In genomic region chr13:104962716-104963411, GRCm38 (mm10) we compare ENCODE assay signal across 10 mouse cellular contexts.
DNase-seq lines count a peak whose midpoint lies in the region; ATAC-seq and TF ChIP-seq lines count a peak whose summit lies in the region.
"Had no signal": no experiment of that assay in that cellular context is flagged by ENCODE, and none has a peak within 500 bp of the region (broad histone marks: within the 10 kb centered on the region; RNA-seq: fewer than 3 reads in every experiment).

No protein-coding gene starts in this region.

- no peak overlapping the region for H3K9ac ChIP-seq in heart, embryonic 14.5 days (ENCODE audit: low read length)
- H3K9ac ChIP-seq in limb, embryonic 14.5 days (ENCODE audit: low read depth, low read length, severe bottlenecking), result no peak overlapping the region

- H3K4me2 ChIP-seq in heart, embryonic 14.5 days (ENCODE audit: low read length), result no peak overlapping the region
- H3K4me2 ChIP-seq in limb, embryonic 14.5 days (replicated peaks; ENCODE audit: low read depth, low read length, severe bottlenecking), result no peak overlapping the region

- H3K4me3 ChIP-seq in heart, embryonic 14.5 days (ENCODE audit: control insufficient read depth in 1 of 2, insufficient read depth in 1 of 2, low read depth in 1 of 2, low read length in 2 of 2), result no peak overlapping the region
- no peak overlapping the region for H3K4me3 ChIP-seq in limb, embryonic 14.5 days (replicated peaks; ENCODE audit: low read length)
- H3K4me3 ChIP-seq: heart, adult 2 months had no signal

- no peaks in the 10 kb centered on the region for H3K27me3 ChIP-seq in heart, embryonic 14.5 days (ENCODE audit: control insufficient read depth, insufficient read depth, low read length)
- no peaks in the 10 kb centered on the region for H3K27me3 ChIP-seq in limb, embryonic 14.5 days (ENCODE audit: control insufficient read depth, insufficient read depth, low read length)

- intact Hi-C loops in heart, postnatal 25 days (cut with DNase I), result no loop called here

- DNase-seq in heart, postnatal 25 days (ENCODE audit: low spot score), result no peak
- peak; percentile 88 for DNase-seq in cerebellum, adult 11-12 months
- DNase-seq in frontal cortex, adult 2 months (ENCODE audit: extremely low spot score in 1 of 2, low spot score in 1 of 2), result peak; percentile 74 to 78
- no peak for DNase-seq in limb, embryonic 14.5 days (ENCODE audit: low spot score)
- no peak for DNase-seq in thymus, postnatal 25 days
- DNase-seq in adipocyte (ENCODE audit: low spot score), result no peak
- DNase-seq: heart, adult 2 months; lung, postnatal 36 days had no signal

- H3K9me3 ChIP-seq in heart, embryonic 14.5 days (ENCODE audit: control insufficient read depth, low read length), result no peaks in the 10 kb centered on the region
- H3K9me3 ChIP-seq in limb, embryonic 14.5 days (ENCODE audit: control insufficient read depth, low read length), result no peaks in the 10 kb centered on the region

- peaks cover 6 to 14% of the 10 kb centered on the region in 2 experiments for H3K4me1 ChIP-seq in heart, embryonic 14.5 days (ENCODE audit: control insufficient read depth in 2 of 2, insufficient read depth in 2 of 2, low read length in 2 of 2)
- no peaks in the 10 kb centered on the region for H3K4me1 ChIP-seq in limb, embryonic 14.5 days (ENCODE audit: control insufficient read depth, insufficient read depth, low read length)

- H3K36me3 ChIP-seq in heart, embryonic 14.5 days (ENCODE audit: control insufficient read depth, insufficient read depth, low read length), result no peaks in the 10 kb centered on the region
- no peaks in the 10 kb centered on the region for H3K36me3 ChIP-seq in limb, embryonic 14.5 days (ENCODE audit: control insufficient read depth, insufficient read depth, low read length)

- no peak for TF ChIP-seq POLR2A in limb, embryonic 14.5 days (IDR thresholded peaks at IDR 0.05; ENCODE audit: borderline replicate concordance, extremely low read depth, insufficient read depth, insufficient read length)

- ATAC-seq in heart, embryonic 14.5 days (ENCODE audit: insufficient number of reproducible peaks, insufficient read depth, low FRiP score, low read depth), result peak; percentile 66
- ATAC-seq in limb, embryonic 14.5 days (ENCODE audit: low FRiP score, low read depth), result peak; percentile 71; the same call in 1 of the 2 replicates
- no peak for ATAC-seq in megakaryocyte-erythroid progenitor cell, adult 5-6 weeks (replicated peaks; ENCODE audit: low FRiP score, low TSS enrichment, poor library complexity, severe bottlenecking)

- no peak overlapping the region for H3K27ac ChIP-seq in heart, embryonic 14.5 days (replicated peaks in 1 of 2; ENCODE audit: control insufficient read depth in 1 of 2, insufficient read depth in 1 of 2, low read depth in 2 of 2, low read length in 2 of 2)
- no peak overlapping the region for H3K27ac ChIP-seq in limb, embryonic 14.5 days (replicated peaks; ENCODE audit: low read depth, low read length)
- H3K27ac ChIP-seq: heart, adult 2 months had no signal

- 55% methylated on average over 11 of the region's 11 CpGs for WGBS in heart, embryonic 14.5 days
- WGBS in limb, embryonic 14.5 days, result 50% methylated on average over 11 of the region's 11 CpGs

Comparison
In these comparisons a context has a peak if more than half of its experiments do, and no peak if none do; other contexts are left out.
1. DNase-seq: peak in cerebellum, adult 11-12 months (single experiment) and frontal cortex, adult 2 months (2 of 2); none in heart, postnatal 25 days (single experiment), limb, embryonic 14.5 days (single experiment), thymus, postnatal 25 days (single experiment) and adipocyte (single experiment).